Mouse (Mus musculus) macrophage (primary cell): ENCODE measurements around the gene Hdgfl3. TPM values are rescaled to one million over a fixed set of nuclear protein-coding genes. Genes with fewer than 3 reads are reported as not detected.

ENCODE experiments used
- H3K27ac ChIP-seq: fragments of 350-480 bp; formaldehyde crosslinking; 2 replicates; pipeline ENCODE4 v1.9.0; 2021
- H3K36me3 ChIP-seq: fragments of 350-480 bp; formaldehyde crosslinking; 2 replicates; pipeline ENCODE4 v1.9.0; 2021; ENCODE audit errors: inconsistent target
- H3K4me3 ChIP-seq: fragments of 350-480 bp; formaldehyde crosslinking; 2 replicates; pipeline ENCODE4 v1.9.0; 2021; ENCODE audit errors: inconsistent target
- H3K79me2 ChIP-seq: fragments of 350-480 bp; formaldehyde crosslinking; 2 replicates; pipeline ENCODE4 v1.9.0; 2021; ENCODE audit errors: inconsistent target
- WGBS: methylation state at CpG from one replicate; pipeline ENCODE4 v1.1.7; 2026; ENCODE audit warnings: inconsistent platforms; ENCODE audit not compliant: missing documents; 5-methylcytosine and 5-hydroxymethylcytosine counted together
- polyA plus RNA-seq: library from polyadenylated mRNA; stranded (reverse); fragments of 250-400 nt; gene quantifications from 3 replicates; pipeline ENCODE4 v1.2.4, GENCODE M21; 2018; ENCODE audit warnings: inconsistent platforms

Hdgfl3 gene
- polyA plus RNA-seq, 1 experiment from 2014 or later, result 0.17 TPM

DNA sequence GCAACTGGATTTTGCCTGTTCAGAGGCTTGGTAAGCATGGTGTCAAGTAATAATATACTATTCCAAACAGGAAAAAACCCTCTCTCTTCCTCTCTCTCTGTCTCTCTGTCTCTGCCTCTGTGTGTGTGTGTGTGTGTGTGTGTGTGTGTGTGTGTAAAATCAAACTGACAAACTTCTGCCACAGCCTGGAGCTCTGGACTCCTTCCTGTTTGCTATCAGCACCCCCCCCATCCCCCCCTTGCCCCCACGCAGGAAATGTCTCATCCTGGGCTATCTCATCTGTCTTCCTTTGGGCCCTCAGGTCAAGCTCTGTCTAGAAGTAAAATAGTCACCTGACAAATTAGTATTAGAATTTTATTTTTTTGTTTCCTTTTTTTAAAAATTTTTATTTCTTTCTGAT is 60.5 kb downstream of the Hdgfl3 start:
- WGBS, result no CpG with 5 or more reads among the region's 1 CpGs
- peaks cover 13% of the 10 kb centered on the region; the same call in 1 of the 2 replicates for H3K79me2 ChIP-seq
- H3K36me3 ChIP-seq, result peaks cover 80% of the 10 kb centered on the region
- H3K27ac ChIP-seq, result no peak overlapping the region
- no peak overlapping the region for H3K4me3 ChIP-seq

DNA sequence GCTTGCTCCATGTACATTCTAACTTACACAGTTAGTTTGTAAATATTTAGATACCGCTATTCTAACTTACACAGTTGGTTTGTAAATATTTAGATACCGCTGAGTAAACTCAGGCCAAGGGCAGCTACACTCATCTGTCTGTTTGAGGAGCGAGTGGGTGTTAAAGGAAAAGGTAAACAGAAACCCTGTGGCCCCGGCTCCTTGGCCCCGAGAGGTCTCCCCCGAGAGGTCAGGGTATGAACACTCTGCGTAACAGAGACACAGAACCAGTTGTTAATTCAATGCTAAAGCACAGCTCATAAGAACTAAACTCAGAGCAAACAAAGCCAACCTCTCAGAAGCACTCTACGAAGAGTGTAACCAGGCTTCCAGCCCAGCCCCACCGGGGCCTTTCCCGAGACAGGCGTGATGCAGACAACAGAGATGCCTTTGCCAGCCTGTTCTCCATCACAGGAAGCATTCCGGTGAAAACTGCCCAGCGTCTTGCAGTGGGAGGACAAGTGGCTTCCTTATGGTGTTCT is 61.7 kb downstream of the Hdgfl3 start:
- Histone ChIP-seq H3K27ac (no peak overlapping the region), H3K4me3 (no peak overlapping the region), H3K79me2 (peaks cover 26% of the 10 kb centered on the region; the same call in 1 of the 2 replicates), H3K36me3 (peaks cover 77% of the 10 kb centered on the region)
- WGBS, result 94% methylated on average over 13 of the region's 13 CpGs

DNA sequence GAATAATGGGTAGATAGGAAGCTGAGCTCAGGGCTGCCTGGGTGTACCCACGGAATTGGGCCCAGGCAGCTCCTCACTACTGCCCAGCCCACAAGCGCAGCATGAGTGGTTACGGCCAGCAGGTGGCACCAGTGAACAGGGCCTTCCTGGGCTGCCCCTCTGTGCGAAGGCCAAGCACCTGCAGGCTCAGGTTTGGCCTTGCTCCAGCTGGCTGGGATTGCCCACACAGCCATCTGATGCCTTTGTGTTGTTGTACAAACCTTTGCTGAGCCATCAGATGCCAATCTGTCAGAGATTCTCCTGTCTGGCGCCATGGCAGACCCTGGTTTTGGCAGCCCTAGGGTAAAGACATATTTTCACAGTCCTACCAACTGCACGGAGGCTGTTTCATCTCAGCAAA is 66.1 kb downstream of the Hdgfl3 start:
- H3K27ac ChIP-seq, result no peak overlapping the region
- no peak overlapping the region for H3K4me3 ChIP-seq
- peaks cover 77% of the 10 kb centered on the region for H3K36me3 ChIP-seq
- 46% methylated on average over 6 of the region's 6 CpGs for WGBS
- peaks cover 69% of the 10 kb centered on the region for H3K79me2 ChIP-seq

DNA sequence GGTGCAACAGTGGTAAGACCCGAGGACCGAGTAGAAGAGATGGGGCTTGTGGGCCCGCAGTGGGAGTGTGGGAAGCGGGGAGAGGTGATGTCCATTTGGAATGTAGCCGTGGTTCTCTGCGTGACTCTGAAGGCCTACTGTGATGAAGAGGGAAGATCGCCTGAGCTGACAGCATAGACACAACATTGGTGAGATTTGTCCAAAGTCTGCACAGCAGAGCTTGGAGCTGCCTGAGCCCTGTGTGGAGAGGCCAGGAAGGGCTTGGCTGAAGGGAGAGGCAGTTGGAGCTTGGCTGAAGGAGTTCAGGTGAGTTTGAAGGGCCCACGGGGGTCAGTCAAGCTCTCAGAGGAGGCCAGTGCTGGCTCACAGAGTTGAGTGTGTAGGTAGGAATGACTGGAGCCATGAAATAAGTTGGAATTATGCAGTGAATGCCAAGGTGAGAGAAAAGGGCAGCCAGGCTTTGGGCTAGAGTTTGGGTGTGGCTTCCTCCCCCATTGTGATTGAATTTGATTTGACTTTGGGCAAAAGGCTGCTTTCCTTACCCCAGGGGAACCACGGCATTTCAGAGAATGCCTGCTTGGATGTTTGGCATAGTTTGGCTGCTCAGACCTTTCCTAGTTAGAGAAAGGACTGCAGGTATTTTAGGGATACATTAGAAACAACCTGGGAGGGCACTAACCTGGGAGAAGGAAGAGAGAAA is 66.9 kb downstream of the Hdgfl3 start:
- H3K36me3 ChIP-seq, result peaks cover 69% of the 10 kb centered on the region
- H3K79me2 ChIP-seq, result peaks cover 76% of the 10 kb centered on the region
- no peak overlapping the region for H3K27ac ChIP-seq
- 89% methylated on average over 9 of the region's 9 CpGs for WGBS
- H3K4me3 ChIP-seq, result no peak overlapping the region

DNA sequence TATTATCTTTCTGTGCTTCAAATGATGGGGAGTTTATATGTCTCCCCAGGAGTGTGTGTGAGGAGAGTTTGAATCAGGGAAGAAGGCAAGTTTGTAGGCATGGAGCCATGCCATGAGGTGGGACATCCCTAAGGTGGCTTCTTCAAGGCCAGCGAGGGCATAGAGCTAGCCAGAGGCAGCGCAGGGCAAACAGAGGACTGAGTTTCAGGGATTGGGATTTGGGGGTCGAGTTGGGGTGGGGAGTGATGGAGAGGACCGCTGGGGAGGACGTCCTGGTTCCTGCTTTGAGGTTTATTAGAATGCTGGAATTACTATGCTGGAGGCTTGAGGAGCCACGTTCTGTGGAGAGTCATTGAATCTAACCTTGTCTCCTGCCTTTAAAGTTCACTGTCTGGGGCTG is 68.3 kb downstream of the Hdgfl3 start:
- Histone ChIP-seq H3K4me3 (no peak overlapping the region), H3K27ac (no peak overlapping the region), H3K36me3 (peaks cover 55% of the 10 kb centered on the region), H3K79me2 (peaks cover 91% of the 10 kb centered on the region)
- WGBS, result 95% methylated on average over 6 of the region's 6 CpGs

DNA sequence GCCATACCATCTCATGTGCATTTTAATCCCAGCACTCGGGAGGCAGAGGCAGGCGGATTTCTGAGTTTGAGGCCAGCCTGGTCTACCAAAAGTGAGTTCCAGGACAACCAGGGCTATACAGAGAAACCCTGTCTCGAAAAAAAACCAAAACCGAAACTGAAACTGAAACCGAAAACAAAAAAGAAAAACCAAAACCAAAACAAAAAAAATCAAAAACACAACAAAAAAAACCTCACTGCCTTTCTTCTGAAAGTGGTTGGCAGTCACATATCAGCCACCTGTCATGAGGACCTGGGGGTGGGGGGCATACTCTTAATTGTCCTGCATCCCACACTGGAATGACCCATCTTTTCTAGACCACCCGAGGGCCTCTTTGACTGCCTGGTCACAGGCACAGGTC is 69.7 kb downstream of the Hdgfl3 start:
- H3K27ac ChIP-seq, result no peak overlapping the region
- no peak overlapping the region for H3K4me3 ChIP-seq
- peaks cover 86% of the 10 kb centered on the region for H3K79me2 ChIP-seq
- WGBS, result 85% methylated on average over 5 of the region's 6 CpGs
- H3K36me3 ChIP-seq, result peaks cover 41% of the 10 kb centered on the region

- Histone ChIP-seq H3K27ac (peak overlapping the region; percentile 94), H3K79me2 (peaks cover 76% of the 10 kb centered on the region), H3K4me3 (peak overlapping the region; percentile 11; the same call in 1 of the 2 replicates), H3K36me3 (peaks cover 31% of the 10 kb centered on the region)
- 28% methylated on average over 24 of the region's 24 CpGs for WGBS
Measured at GRCm38 (mm10) chr7:81862587-81863583, 71.4 kb downstream of the Hdgfl3 start.

- WGBS, result 68% methylated on average over 4 of the region's 4 CpGs
- no peak overlapping the region for H3K4me3 ChIP-seq
- H3K36me3 ChIP-seq, result peaks cover 23% of the 10 kb centered on the region
Measured at GRCm38 (mm10) chr7:81861921-81862320, 72.4 kb downstream of the Hdgfl3 start.

GRCm38 (mm10) chr7:81861461-81861860 is 72.8 kb downstream of the Hdgfl3 start:
- peak overlapping the region; percentile 94 for H3K27ac ChIP-seq
- peak overlapping the region; percentile 74; the same call in 1 of the 2 replicates for H3K4me3 ChIP-seq
- peaks cover 62% of the 10 kb centered on the region for H3K79me2 ChIP-seq
- H3K36me3 ChIP-seq, result peaks cover 18% of the 10 kb centered on the region
- 83% methylated on average over 2 of the region's 2 CpGs for WGBS

More at GRCm38 (mm10) chr7:81861921-81862320, 72.4 kb downstream of the Hdgfl3 start:
- Histone ChIP-seq H3K27ac (peak overlapping the region; percentile 94), H3K79me2 (peaks cover 66% of the 10 kb centered on the region)

GRCm38 (mm10) chr7:81860996-81861395 is 73.3 kb downstream of the Hdgfl3 start:
- peak overlapping the region; percentile 74 for H3K4me3 ChIP-seq
- H3K79me2 ChIP-seq, result peaks cover 57% of the 10 kb centered on the region
- H3K36me3 ChIP-seq, result peaks cover 14% of the 10 kb centered on the region
- 2% methylated on average over 5 of the region's 5 CpGs for WGBS
- H3K27ac ChIP-seq, result peak overlapping the region; percentile 94

- peak overlapping the region; percentile 74 for H3K4me3 ChIP-seq
- peaks cover 48% of the 10 kb centered on the region for H3K79me2 ChIP-seq
- peak overlapping the region; percentile 94 for H3K27ac ChIP-seq
- H3K36me3 ChIP-seq, result peaks cover 5% of the 10 kb centered on the region
- WGBS, result 0% methylated on average over 11 of the region's 11 CpGs
Measured at GRCm38 (mm10) chr7:81860071-81860470, 74.2 kb downstream of the Hdgfl3 start.

DNA sequence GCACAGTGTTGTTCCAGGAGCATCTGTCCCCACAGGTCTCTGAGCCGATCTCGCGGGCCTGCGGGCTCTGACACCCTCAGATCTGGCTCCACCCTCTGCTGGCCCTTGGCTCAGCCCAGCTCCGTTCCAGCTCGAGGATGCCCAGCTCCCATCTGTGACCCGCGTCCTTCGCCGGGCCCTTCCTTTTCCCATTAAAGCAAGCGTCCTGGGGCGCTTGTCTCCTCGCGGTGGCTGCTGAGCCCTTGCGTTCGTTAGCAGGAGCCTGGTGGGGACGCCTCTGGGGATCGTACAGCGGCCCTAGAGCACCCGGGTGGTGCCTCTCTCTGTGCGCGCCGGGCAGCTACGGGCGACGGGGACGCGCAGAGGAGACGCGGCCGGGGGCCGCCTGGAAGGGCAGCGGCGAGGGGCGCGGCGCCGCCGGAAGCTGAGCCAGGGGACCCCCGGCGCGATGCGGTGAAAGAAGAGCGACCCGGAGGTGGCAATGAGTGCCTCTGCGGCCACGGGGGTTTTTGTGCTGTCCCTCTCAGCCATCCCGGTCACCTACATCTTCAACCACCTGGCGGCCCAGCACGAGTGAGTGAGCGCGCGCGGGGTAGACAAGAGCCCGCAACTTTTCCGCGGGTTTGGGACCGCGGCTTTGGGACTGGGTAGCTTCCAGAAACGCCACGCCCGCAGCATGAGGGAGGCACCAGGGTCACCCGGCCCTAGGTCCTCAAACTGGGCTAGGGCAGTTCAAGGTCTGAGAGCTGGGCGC is 75.1 kb downstream of the Hdgfl3 start, which contains the start of gene Tm6sf1:
Gene Tm6sf1, plus strand, starts transcription at position 34 of the 754 bp plus-strand sequence.
- WGBS, result under 1% methylated on average over 56 of the region's 64 CpGs
- H3K27ac ChIP-seq, result peak within 1 kb of the TSS; percentile 94

DNA sequence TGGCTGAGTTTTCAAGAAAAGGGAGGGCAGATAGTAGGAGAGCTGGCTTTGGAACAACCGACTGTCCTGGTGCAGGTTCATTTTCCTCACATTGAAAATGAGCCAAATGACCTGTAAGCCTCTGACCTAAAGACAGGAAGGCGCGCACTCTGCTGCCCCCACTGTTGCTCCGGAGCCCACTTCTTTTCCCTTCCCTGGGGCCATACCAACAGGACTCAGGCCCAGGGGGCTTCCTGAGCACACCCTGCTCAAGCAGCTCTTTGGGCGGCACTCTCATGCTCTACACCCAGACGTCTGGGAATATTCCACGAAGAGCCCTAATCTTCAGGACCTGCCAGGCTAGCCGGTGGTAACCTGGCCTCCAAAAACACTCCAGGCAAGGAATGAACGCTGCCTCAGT is 76.0 kb downstream of the Hdgfl3 start:
- Histone ChIP-seq H3K36me3 (no peaks in the 10 kb centered on the region), H3K79me2 (peaks cover 30% of the 10 kb centered on the region), H3K4me3 (no peak overlapping the region), H3K27ac (no peak overlapping the region)
- 43% methylated on average over 9 of the region's 9 CpGs for WGBS

More for the DNA sequence above, 75.1 kb downstream of the Hdgfl3 start, which contains the start of gene Tm6sf1:
- Histone ChIP-seq H3K36me3 (no peaks in the 10 kb centered on the region), H3K4me3 (peak within 1 kb of the TSS; percentile 74), H3K79me2 (peaks cover 38% of the 10 kb centered on the region)

- 20% methylated on average over 4 of the region's 4 CpGs for WGBS
- Histone ChIP-seq H3K27ac (peak overlapping the region; percentile 61), H3K4me3 (no peak overlapping the region)
Measured at GRCm38 (mm10) chr7:81856221-81856620, 78.1 kb downstream of the Hdgfl3 start.

More at GRCm38 (mm10) chr7:81856221-81856620, 78.1 kb downstream of the Hdgfl3 start:
- Histone ChIP-seq H3K36me3 (no peaks in the 10 kb centered on the region), H3K79me2 (peaks cover 11% of the 10 kb centered on the region)
